Comparison of ENCODE assay signal across 9 mouse cellular contexts in genomic region chr8:57741983-57742382, GRCm38 (mm10).
DNase-seq lines count a peak whose midpoint lies in the region; ATAC-seq and TF ChIP-seq lines count a peak whose summit lies in the region.
"Had no signal": no experiment of that assay in that cellular context is flagged by ENCODE, and none has a peak within 500 bp of the region (broad histone marks: within the 10 kb centered on the region; RNA-seq: fewer than 3 reads in every experiment).

No protein-coding gene starts in this region.

- no peak overlapping the region for H3K27ac ChIP-seq in lung, postnatal 0 days (ENCODE audit: low read length)
- peak overlapping the region; percentile 37 for H3K27ac ChIP-seq in cerebellum, adult 2 months (ENCODE audit: insufficient read depth, low read length)
- H3K27ac ChIP-seq in limb, embryonic 14.5 days (replicated peaks; ENCODE audit: low read depth, low read length): no peak overlapping the region
- H3K27ac ChIP-seq in midbrain, postnatal 0 days (ENCODE audit: low read depth, low read length): no peak overlapping the region
- H3K27ac ChIP-seq: neural tube, embryonic 12.5 days had no signal

- no peaks in the 10 kb centered on the region for H3K9me3 ChIP-seq in lung, postnatal 0 days (ENCODE audit: low read length)
- H3K9me3 ChIP-seq in limb, embryonic 14.5 days (ENCODE audit: control insufficient read depth, low read length): no peaks in the 10 kb centered on the region
- no peaks in the 10 kb centered on the region for H3K9me3 ChIP-seq in midbrain, postnatal 0 days (ENCODE audit: low read length)
- H3K9me3 ChIP-seq: neural tube, embryonic 12.5 days had no signal

- 53% methylated on average over 6 of the region's 6 CpGs for WGBS in lung, postnatal 0 days
- WGBS in cerebellum, adult 2 months: 11% methylated on average over 6 of the region's 6 CpGs
- 43% methylated on average over 6 of the region's 6 CpGs for WGBS in limb, embryonic 14.5 days
- 65% methylated on average over 6 of the region's 6 CpGs for WGBS in midbrain, postnatal 0 days

- H3K4me1 ChIP-seq in lung, postnatal 0 days (ENCODE audit: insufficient read depth, low read depth, low read length): no peaks in the 10 kb centered on the region
- no peaks in the 10 kb centered on the region; the same call in 1 of the 2 replicates for H3K4me1 ChIP-seq in cerebellum, adult 2 months (ENCODE audit: control insufficient read depth, insufficient read depth, low read length)
- peaks cover 8% of the 10 kb centered on the region; the same call in 1 of the 2 replicates for H3K4me1 ChIP-seq in limb, embryonic 14.5 days (ENCODE audit: control insufficient read depth, insufficient read depth, low read length)
- H3K4me1 ChIP-seq in midbrain, postnatal 0 days (ENCODE audit: insufficient read depth, low read length): no peaks in the 10 kb centered on the region
- H3K4me1 ChIP-seq: neural tube, embryonic 12.5 days had no signal

- no peak for TF ChIP-seq POLR2A in cerebellum, adult 2 months (IDR thresholded peaks at IDR 0.05; ENCODE audit: borderline replicate concordance, insufficient read depth, low read length)
- no peak for TF ChIP-seq POLR2A in limb, embryonic 14.5 days (IDR thresholded peaks at IDR 0.05; ENCODE audit: borderline replicate concordance, extremely low read depth, insufficient read depth, insufficient read length)

- intact Hi-C loops in heart, postnatal 36 days (cut with DNase I): no loop called here

- no peak overlapping the region for H3K9ac ChIP-seq in lung, postnatal 0 days (replicated peaks; ENCODE audit: low read depth)
- no peak overlapping the region for H3K9ac ChIP-seq in limb, embryonic 14.5 days (ENCODE audit: low read depth, low read length, severe bottlenecking)
- no peak overlapping the region for H3K9ac ChIP-seq in midbrain, postnatal 0 days (replicated peaks; ENCODE audit: low read length, poor library complexity, severe bottlenecking)
- H3K9ac ChIP-seq: neural tube, embryonic 12.5 days had no signal

- H3K27me3 ChIP-seq in lung, postnatal 0 days (replicated peaks; ENCODE audit: insufficient read depth, low read length): no peaks in the 10 kb centered on the region
- H3K27me3 ChIP-seq in cerebellum, adult 2 months (ENCODE audit: control insufficient read depth, insufficient read depth, low read length): no peaks in the 10 kb centered on the region
- no peaks in the 10 kb centered on the region for H3K27me3 ChIP-seq in limb, embryonic 14.5 days (ENCODE audit: control insufficient read depth, insufficient read depth, low read length)
- no peaks in the 10 kb centered on the region for H3K27me3 ChIP-seq in midbrain, postnatal 0 days (ENCODE audit: insufficient read depth, low read length)
- H3K27me3 ChIP-seq: neural tube, embryonic 12.5 days had no signal

- no peak overlapping the region for H3K4me2 ChIP-seq in lung, postnatal 0 days (replicated peaks; ENCODE audit: low read depth, low read length)
- H3K4me2 ChIP-seq in limb, embryonic 14.5 days (replicated peaks; ENCODE audit: low read depth, low read length, severe bottlenecking): no peak overlapping the region
- H3K4me2 ChIP-seq in midbrain, postnatal 0 days (ENCODE audit: low read depth, low read length, poor library complexity, severe bottlenecking): no peak overlapping the region
- H3K4me2 ChIP-seq: neural tube, embryonic 12.5 days had no signal

- no peak for TF ChIP-seq EP300 in lung, postnatal 0 days (IDR thresholded peaks at IDR 0.05)

- no peak for TF ChIP-seq CTCF in lung, postnatal 0 days (IDR thresholded peaks at IDR 0.05)
- TF ChIP-seq CTCF in cerebellum, adult 2 months (IDR thresholded peaks at IDR 0.05; ENCODE audit: borderline replicate concordance, insufficient read depth, low read depth, low read length): no peak
- TF ChIP-seq CTCF in midbrain, postnatal 0 days (IDR thresholded peaks at IDR 0.05): no peak

- H3K4me3 ChIP-seq in lung, postnatal 0 days (ENCODE audit: low read depth, low read length): no peak overlapping the region
- no peak overlapping the region for H3K4me3 ChIP-seq in cerebellum, adult 2 months (replicated peaks; ENCODE audit: insufficient read depth, low read depth, low read length)
- H3K4me3 ChIP-seq in limb, embryonic 14.5 days (replicated peaks; ENCODE audit: low read length): no peak overlapping the region
- H3K4me3 ChIP-seq in midbrain, postnatal 0 days (ENCODE audit: low read depth, low read length): no peak overlapping the region
- H3K4me3 ChIP-seq: neural tube, embryonic 12.5 days had no signal

- ATAC-seq in lung, postnatal 0 days: no peak
- no peak for ATAC-seq in limb, embryonic 14.5 days (ENCODE audit: low FRiP score, low read depth)
- no peak for ATAC-seq in midbrain, postnatal 0 days (ENCODE audit: low FRiP score)
- ATAC-seq: hindbrain, embryonic 16.5 days had no signal

- DNase-seq in lung, postnatal 0 days (ENCODE audit: low spot score): peak; percentile 52
- no peak for DNase-seq in lung, postnatal 25 days (ENCODE audit: low spot score)
- peak; percentile 96 for DNase-seq in adipocyte (ENCODE audit: low spot score)
- peak; percentile 49 to 86 for DNase-seq in cerebellum, adult 2 months
- peak; percentile 6 for DNase-seq in limb, embryonic 14.5 days (ENCODE audit: low spot score)
- DNase-seq in midbrain, postnatal 0 days (ENCODE audit: low spot score): no peak
- DNase-seq in heart, postnatal 36 days: no peak

- no peaks in the 10 kb centered on the region for H3K36me3 ChIP-seq in lung, postnatal 0 days (ENCODE audit: insufficient read depth, low read length)
- H3K36me3 ChIP-seq in limb, embryonic 14.5 days (ENCODE audit: control insufficient read depth, insufficient read depth, low read length): no peaks in the 10 kb centered on the region
- H3K36me3 ChIP-seq in midbrain, postnatal 0 days (ENCODE audit: insufficient read depth, low read length): no peaks in the 10 kb centered on the region
- H3K36me3 ChIP-seq: neural tube, embryonic 12.5 days had no signal

Comparison
In these comparisons a context has a peak if more than half of its experiments do, and no peak if none do; other contexts are left out.
1. DNase-seq: peak in lung, postnatal 0 days (single experiment), adipocyte (single experiment), cerebellum, adult 2 months (2 of 2) and limb, embryonic 14.5 days (single experiment); none in lung, postnatal 25 days (single experiment), midbrain, postnatal 0 days (single experiment) and heart, postnatal 36 days (0 of 2).